Mouse (Mus musculus): ENCODE data around the gene Stard13. TPM values are rescaled to one million over a fixed set of nuclear protein-coding genes. Genes with fewer than 3 reads are reported as not detected.
A peak's percentile ranks its signal among the peaks of the same experiment; 100 is the strongest.

Gene Stard13
- polyA plus RNA-seq, 1 experiment from 2014 or later = 3.7 TPM

DNA sequence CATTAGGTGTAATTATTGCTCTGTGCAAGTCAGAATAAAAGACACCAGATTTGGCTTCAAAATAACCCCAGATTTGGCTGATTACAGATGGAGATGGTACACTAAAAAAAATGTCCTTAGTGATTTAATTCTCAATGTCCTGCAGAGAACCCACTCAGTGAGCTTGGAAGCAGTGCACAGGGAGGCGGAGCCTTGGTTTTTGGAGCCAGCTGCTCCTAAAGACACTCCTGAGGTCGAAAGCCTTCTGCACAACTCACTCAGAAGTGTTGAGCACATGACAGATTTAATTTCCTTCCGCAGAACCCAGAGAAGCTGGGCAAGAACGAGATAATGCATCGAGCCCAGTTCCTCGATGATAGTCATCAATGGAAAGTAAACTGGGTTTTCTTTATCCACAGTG lies 162.2 kb downstream of the Stard13 start:
- H3K27ac ChIP-seq (ENCODE audit: low read depth, low read length) = no peak overlapping the region
- no peak overlapping the region for H3K4me3 ChIP-seq (ENCODE audit: low read depth, low read length)
- no peaks in the 10 kb centered on the region for H3K27me3 ChIP-seq (replicated peaks; ENCODE audit: control insufficient read depth, insufficient read depth, low read length)
- no peak overlapping the region for H3K9ac ChIP-seq (ENCODE audit: low read depth, low read length)
- no peaks in the 10 kb centered on the region for H3K36me3 ChIP-seq (ENCODE audit: control insufficient read depth, insufficient read depth)
- 60% methylated on average over 6 of the region's 6 CpGs for WGBS
- no peaks in the 10 kb centered on the region for H3K4me1 ChIP-seq (replicated peaks; ENCODE audit: control insufficient read depth, insufficient read depth, low read length)
- no peaks in the 10 kb centered on the region for H3K9me3 ChIP-seq (ENCODE audit: control insufficient read depth)
- ATAC-seq = no peak
- TF ChIP-seq CTCF (IDR thresholded peaks at IDR 0.05; ENCODE audit: low read depth) = no peak
- H3K4me2 ChIP-seq (replicated peaks; ENCODE audit: low read depth) = no peak overlapping the region

DNA sequence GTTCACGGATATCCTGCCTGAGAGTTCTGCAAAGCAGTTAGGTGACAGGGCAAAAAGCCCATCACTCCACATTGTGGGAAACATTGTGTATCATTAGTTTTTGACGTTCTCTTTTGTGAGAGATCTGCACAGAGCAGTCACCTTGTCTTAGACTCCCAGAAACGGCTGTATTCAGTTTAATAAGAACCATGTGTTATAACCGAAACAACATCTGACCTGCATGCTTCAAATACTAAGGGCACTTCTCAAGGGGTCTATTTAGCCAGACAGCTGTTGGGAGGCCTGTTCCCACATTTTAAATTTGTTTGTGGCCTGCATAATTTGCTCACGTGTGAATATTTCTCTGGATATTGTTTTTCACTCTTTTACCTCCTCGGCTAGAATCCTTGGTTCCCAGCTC lies 162.7 kb downstream of the Stard13 start:
- Histone ChIP-seq H3K36me3 (ENCODE audit: control insufficient read depth, insufficient read depth) (no peaks in the 10 kb centered on the region), H3K27me3 (replicated peaks; ENCODE audit: control insufficient read depth, insufficient read depth, low read length) (no peaks in the 10 kb centered on the region), H3K4me1 (replicated peaks; ENCODE audit: control insufficient read depth, insufficient read depth, low read length) (no peaks in the 10 kb centered on the region), H3K9me3 (ENCODE audit: control insufficient read depth) (no peaks in the 10 kb centered on the region), H3K4me2 (replicated peaks; ENCODE audit: low read depth) (no peak overlapping the region), H3K4me3 (ENCODE audit: low read depth, low read length) (no peak overlapping the region), H3K27ac (ENCODE audit: low read depth, low read length) (no peak overlapping the region), H3K9ac (ENCODE audit: low read depth, low read length) (no peak overlapping the region)
- no peak for ATAC-seq
- WGBS = 80% methylated on average over 6 of the region's 6 CpGs
- TF ChIP-seq CTCF (IDR thresholded peaks at IDR 0.05; ENCODE audit: low read depth) = no peak

DNA sequence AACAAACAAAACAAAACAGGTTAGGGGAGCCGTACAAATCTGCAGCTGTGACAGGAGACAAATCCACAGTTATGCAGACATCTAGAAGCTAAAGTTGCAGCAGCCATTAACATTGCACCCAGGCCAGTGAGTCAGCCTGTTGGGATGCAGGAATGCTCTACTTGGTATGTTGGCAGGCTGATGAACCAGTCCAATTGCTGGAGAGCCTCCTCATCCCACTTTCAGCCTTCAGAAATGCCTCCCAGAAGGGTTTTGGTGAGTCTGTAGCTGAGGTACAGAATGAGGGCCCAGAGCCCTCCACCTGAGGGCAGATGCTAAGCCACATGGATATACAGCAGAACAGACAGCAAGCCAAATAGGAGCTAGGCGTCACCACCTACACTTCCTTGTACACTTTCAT lies 164.1 kb downstream of the Stard13 start:
- H3K36me3 ChIP-seq (ENCODE audit: control insufficient read depth, insufficient read depth) = no peaks in the 10 kb centered on the region
- no peak overlapping the region for H3K9ac ChIP-seq (ENCODE audit: low read depth, low read length)
- no peak overlapping the region for H3K4me3 ChIP-seq (ENCODE audit: low read depth, low read length)
- no peak for TF ChIP-seq CTCF (IDR thresholded peaks at IDR 0.05; ENCODE audit: low read depth)
- no peak overlapping the region for H3K27ac ChIP-seq (ENCODE audit: low read depth, low read length)
- ATAC-seq = no peak
- no peak overlapping the region for H3K4me2 ChIP-seq (replicated peaks; ENCODE audit: low read depth)
- no peaks in the 10 kb centered on the region for H3K27me3 ChIP-seq (replicated peaks; ENCODE audit: control insufficient read depth, insufficient read depth, low read length)
- H3K4me1 ChIP-seq (replicated peaks; ENCODE audit: control insufficient read depth, insufficient read depth, low read length) = no peaks in the 10 kb centered on the region
- no peaks in the 10 kb centered on the region for H3K9me3 ChIP-seq (ENCODE audit: control insufficient read depth)
- WGBS = 76% methylated on average over 2 of the region's 2 CpGs

DNA sequence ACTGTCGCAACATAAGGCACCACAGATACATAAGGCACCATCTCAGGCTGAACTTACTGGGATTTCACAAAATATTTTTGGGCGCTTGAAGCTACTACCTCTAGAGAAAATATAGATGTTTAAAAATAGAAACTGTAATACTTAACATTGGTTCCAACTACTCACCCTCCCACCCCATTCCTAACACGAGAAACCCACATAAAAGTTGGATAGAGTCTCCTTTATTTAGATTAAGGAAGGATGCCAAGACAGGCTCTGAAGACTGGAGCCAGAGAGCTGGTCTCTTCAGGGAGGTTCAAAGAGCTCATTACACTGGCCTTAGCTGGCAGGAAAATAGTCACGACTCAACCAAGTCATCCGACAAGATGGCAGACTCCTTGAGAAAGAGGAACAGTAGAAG lies 167.6 kb downstream of the Stard13 start:
- Histone ChIP-seq H3K4me3 (ENCODE audit: low read depth, low read length) (no peak overlapping the region), H3K27ac (ENCODE audit: low read depth, low read length) (no peak overlapping the region), H3K9ac (ENCODE audit: low read depth, low read length) (no peak overlapping the region), H3K36me3 (ENCODE audit: control insufficient read depth, insufficient read depth) (peaks cover 21% of the 10 kb centered on the region), H3K9me3 (ENCODE audit: control insufficient read depth) (0 out of 2 replicates have a peak, but pooled peaks cover 4% of the 10 kb centered on the region), H3K27me3 (replicated peaks; ENCODE audit: control insufficient read depth, insufficient read depth, low read length) (no peaks in the 10 kb centered on the region), H3K4me2 (replicated peaks; ENCODE audit: low read depth) (no peak overlapping the region), H3K4me1 (replicated peaks; ENCODE audit: control insufficient read depth, insufficient read depth, low read length) (no peaks in the 10 kb centered on the region)
- no peak for ATAC-seq
- WGBS = 79% methylated on average over 5 of the region's 5 CpGs
- TF ChIP-seq CTCF (IDR thresholded peaks at IDR 0.05; ENCODE audit: low read depth) = no peak

DNA sequence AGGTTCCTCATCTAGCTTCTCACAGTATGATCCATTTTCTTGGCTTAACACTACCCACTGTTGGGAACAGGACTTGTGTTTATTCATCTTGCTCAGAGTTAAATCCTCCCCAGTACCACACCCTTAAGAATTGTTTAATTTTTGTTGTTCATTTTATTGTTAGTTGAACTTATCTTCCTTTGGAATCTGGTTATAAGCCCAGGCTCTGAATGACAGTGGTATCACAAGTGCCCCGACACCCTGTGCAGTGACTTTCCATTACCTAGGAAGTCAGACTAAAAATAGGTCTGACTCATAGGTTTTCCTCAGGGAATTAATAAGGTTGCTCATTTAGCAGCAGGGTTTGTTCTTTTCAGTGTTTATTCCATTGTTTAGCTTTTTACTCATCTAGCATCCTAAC lies 168.4 kb downstream of the Stard13 start:
- Histone ChIP-seq H3K4me3 (ENCODE audit: low read depth, low read length) (no peak overlapping the region), H3K9ac (ENCODE audit: low read depth, low read length) (no peak overlapping the region), H3K4me1 (replicated peaks; ENCODE audit: control insufficient read depth, insufficient read depth, low read length) (no peaks in the 10 kb centered on the region), H3K9me3 (ENCODE audit: control insufficient read depth) (0 out of 2 replicates have a peak, but pooled peaks cover 4% of the 10 kb centered on the region), H3K27me3 (replicated peaks; ENCODE audit: control insufficient read depth, insufficient read depth, low read length) (no peaks in the 10 kb centered on the region), H3K36me3 (ENCODE audit: control insufficient read depth, insufficient read depth) (peaks cover 26% of the 10 kb centered on the region), H3K27ac (ENCODE audit: low read depth, low read length) (no peak overlapping the region), H3K4me2 (replicated peaks; ENCODE audit: low read depth) (no peak overlapping the region)
- ATAC-seq = no peak
- no peak for TF ChIP-seq CTCF (IDR thresholded peaks at IDR 0.05; ENCODE audit: low read depth)
- WGBS = 44% methylated on average over 1 of the region's 1 CpGs

DNA sequence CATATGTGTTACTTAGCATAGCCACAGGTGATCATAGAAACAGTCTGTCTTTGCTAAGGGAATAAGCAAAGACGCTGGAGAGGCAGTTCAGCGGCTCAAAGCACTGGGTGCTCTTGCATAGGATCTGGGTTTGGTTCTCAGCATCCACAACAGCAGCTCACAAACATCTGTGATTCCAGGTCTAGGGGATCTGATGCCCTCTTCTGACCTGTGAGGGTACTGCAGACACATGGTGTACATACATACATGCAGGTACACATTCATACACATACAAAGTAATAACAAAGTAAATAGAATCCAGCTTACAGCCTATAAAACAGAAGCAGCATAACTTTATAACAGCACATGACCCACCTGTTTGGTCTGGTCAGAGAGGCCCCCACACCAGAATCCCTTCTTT lies 171.7 kb downstream of the Stard13 start:
- H3K4me2 ChIP-seq (replicated peaks; ENCODE audit: low read depth) = no peak overlapping the region
- peak; percentile 39; the same call in 1 of the 2 replicates for TF ChIP-seq CTCF (IDR thresholded peaks at IDR 0.05; ENCODE audit: low read depth)
- H3K9me3 ChIP-seq (ENCODE audit: control insufficient read depth) = 0 out of 2 replicates have a peak, but pooled peaks cover 4% of the 10 kb centered on the region
- H3K4me1 ChIP-seq (replicated peaks; ENCODE audit: control insufficient read depth, insufficient read depth, low read length) = no peaks in the 10 kb centered on the region
- H3K27me3 ChIP-seq (replicated peaks; ENCODE audit: control insufficient read depth, insufficient read depth, low read length) = no peaks in the 10 kb centered on the region
- H3K4me3 ChIP-seq (ENCODE audit: low read depth, low read length) = no peak overlapping the region
- H3K27ac ChIP-seq (ENCODE audit: low read depth, low read length) = no peak overlapping the region
- ATAC-seq = no peak
- peaks cover 32% of the 10 kb centered on the region for H3K36me3 ChIP-seq (ENCODE audit: control insufficient read depth, insufficient read depth)
- no peak overlapping the region for H3K9ac ChIP-seq (ENCODE audit: low read depth, low read length)
- 88% methylated on average over 2 of the region's 2 CpGs for WGBS

DNA sequence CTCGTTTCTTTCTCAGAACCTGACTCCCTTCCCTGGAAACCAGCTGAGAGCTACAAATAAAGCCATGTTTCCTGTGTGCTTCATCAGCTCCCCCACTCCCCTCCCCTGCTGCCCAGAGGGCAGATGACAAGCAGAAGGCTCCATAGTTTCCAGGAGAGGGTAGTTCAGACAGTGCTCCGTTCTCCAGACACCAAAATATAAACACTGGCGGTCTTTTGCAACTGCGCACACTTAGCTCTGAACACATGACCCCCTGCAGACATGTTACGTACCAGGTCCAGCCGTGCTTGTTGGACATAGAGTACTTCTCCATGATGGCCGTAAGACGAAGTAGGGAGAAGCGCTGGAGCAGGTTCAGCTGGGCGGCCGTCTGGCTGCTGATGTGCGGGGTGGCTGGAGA lies 173.2 kb downstream of the Stard13 start:
- ATAC-seq = peak; percentile 27; the same call in 1 of the 2 replicates
- TF ChIP-seq CTCF (IDR thresholded peaks at IDR 0.05; ENCODE audit: low read depth) = peak; percentile 26
- Histone ChIP-seq H3K9me3 (ENCODE audit: control insufficient read depth) (0 out of 2 replicates have a peak, but pooled peaks cover 4% of the 10 kb centered on the region), H3K4me2 (replicated peaks; ENCODE audit: low read depth) (no peak overlapping the region), H3K27me3 (replicated peaks; ENCODE audit: control insufficient read depth, insufficient read depth, low read length) (no peaks in the 10 kb centered on the region), H3K9ac (ENCODE audit: low read depth, low read length) (no peak overlapping the region), H3K4me1 (replicated peaks; ENCODE audit: control insufficient read depth, insufficient read depth, low read length) (no peaks in the 10 kb centered on the region), H3K27ac (ENCODE audit: low read depth, low read length) (no peak overlapping the region), H3K36me3 (ENCODE audit: control insufficient read depth, insufficient read depth) (peaks cover 34% of the 10 kb centered on the region), H3K4me3 (ENCODE audit: low read depth, low read length) (no peak overlapping the region)
- 67% methylated on average over 12 of the region's 12 CpGs for WGBS

All from intestine, postnatal 0 days (tissue).